Mouse (Mus musculus): ENCODE results near the gene Lctl. TPM values are rescaled to one million over a fixed set of nuclear protein-coding genes. Genes with fewer than 3 reads are reported as not detected.

Lctl gene
- total RNA-seq (2021): 1 to 10 TPM in 1 of 2 experiments, under 1 TPM in 1; 0.87 to 1.1 TPM
- long read RNA-seq, experiment 1, partial matches to known transcripts: 0 of 1 reads
- long read RNA-seq, experiment 1, other reads (novel, unspliced or antisense): 0 of 1 reads
- long read RNA-seq, experiment 2: 0 reads

DNA sequence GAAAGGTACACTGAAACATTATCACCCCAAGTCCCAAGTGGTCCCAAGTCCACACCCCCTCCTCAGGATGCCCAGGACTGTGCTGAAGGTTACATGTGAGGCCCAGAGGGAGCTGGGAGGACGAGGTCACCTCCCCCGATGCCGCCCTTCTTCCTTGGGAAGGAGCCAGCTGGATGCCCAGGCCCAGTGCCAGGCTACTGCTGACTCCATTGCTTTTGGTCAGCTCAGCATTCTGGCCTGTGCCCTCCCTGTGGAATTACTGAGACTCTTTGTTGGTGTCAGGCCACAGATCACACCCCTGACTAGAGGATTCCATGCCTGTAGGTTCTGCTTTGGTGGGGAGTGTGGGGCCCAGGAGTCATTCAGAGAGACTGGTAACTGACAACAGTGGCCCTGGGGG, at the start of gene Lctl:
TSS of gene Lctl (plus strand) at position 272 of the 400 bp plus-strand sequence.
- DNase-seq (ENCODE audit: low spot score in 2 of 2): no peak

GRCm38 (mm10) chr9:64067787-64068186, 49.2 kb upstream of the Lctl start:
- no peak for DNase-seq (ENCODE audit: low spot score in 2 of 2)

- no peak for DNase-seq (ENCODE audit: low spot score in 2 of 2)
Observed at GRCm38 (mm10) chr9:64068571-64068970, 48.4 kb upstream of the Lctl start.

DNA sequence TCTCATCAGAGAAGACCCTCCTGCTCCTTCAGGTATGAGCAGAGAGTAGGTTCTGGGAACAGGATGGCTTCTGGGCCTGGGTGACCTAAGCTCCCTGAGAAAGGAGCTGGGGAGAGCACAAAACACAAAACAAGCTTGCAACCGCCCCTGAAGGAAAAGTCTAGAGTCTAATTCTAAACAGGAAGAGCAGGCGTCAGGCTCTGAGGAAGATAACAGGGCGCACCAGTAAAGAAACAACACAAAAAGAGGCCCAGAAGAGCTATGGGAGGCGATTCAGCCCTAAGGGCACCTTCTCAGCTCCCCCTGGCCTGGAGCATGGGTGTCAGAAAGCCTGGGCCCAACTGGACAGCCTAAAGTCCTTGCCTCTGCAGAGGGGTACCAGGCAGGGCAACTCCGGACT, 47.8 kb upstream of the Lctl start:
- DNase-seq (ENCODE audit: low spot score in 2 of 2): no peak

- no peak for DNase-seq (ENCODE audit: low spot score in 2 of 2)
Observed at GRCm38 (mm10) chr9:64070674-64071073, 46.3 kb upstream of the Lctl start.

DNA sequence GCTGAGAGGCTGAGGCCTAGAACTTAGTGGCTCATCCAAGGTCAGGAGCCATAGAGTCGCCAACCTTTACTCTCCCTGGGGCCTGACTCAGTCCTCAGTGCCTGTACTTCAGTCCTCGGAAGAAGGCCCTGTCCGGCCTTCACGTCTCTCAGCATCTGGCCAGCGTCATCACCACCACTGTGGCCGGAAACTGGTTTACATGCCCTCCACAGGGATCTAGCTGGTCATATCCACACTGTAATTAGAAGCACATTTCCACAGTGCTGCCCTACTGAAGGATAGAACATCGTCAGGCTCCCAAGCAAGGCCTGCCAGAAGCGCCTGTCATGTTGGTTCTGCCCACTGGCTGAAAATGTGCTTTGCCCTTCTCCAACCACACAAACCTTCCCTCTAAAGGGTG, 42.1 kb upstream of the Lctl start:
- DNase-seq (ENCODE audit: low spot score in 2 of 2): no peak

GRCm38 (mm10) chr9:64076412-64076811, 40.5 kb upstream of the Lctl start:
- no peak for DNase-seq (ENCODE audit: low spot score in 2 of 2)

DNA sequence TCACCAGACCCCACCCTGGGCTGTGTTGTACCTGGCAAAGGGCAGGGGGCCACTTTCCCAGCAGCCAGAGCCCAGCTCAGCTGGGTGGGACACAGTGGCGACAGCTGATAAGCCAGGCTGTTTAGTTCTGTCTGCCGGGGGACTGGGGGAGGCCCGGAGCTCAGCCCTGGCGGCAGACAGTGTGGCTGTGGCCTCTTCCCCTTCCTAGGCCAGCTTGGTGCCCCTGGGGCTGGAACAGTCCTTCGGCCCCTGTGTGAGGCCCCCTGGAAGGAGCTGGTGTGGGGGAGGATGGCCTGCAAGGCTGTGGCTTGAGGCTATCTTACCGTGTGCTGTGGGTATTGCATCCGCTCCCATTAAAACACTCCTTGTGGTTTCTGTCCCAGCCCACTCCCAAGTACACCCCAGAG, 38.6 kb upstream of the Lctl start:
- DNase-seq (ENCODE audit: low spot score in 2 of 2): no peak

DNA sequence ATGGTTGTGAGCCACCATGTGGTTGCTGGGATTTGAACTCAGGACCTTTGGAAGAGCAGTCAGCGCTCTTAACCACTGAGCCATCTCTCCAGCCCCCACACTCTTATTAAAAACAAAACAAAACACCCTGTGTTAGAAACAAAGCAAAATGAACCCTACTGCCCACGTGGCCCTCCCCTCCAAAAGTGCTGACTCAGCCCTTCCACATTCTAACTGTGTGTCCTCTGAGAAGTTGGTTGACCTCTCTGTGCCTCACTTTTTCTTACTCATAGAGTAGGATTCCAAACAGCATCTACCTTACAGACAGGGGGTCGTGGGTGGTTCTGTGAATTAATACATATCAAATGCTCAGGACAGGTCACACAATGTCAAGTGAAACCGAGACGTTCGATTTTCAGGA, 37.0 kb upstream of the Lctl start:
- DNase-seq (ENCODE audit: low spot score in 2 of 2): no peak

DNA sequence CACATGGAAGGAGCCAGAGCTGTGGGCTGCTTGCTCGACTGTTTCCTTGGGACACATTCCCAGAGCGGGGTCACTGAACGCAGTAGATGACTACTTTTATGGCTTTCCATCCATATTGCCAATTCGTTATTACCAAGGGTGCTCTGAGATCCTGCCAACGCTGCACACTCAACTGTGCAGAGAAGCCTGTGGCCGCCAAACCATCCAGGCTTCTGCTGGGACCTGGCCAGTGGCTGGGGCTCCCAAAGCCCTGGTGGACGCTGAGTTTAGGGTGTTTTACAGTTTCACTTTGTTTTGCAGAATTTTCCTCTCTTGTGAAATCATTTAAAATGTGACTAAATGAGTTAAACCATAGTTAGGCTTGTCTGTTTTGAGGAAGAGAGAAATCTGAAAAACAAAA, 32.7 kb upstream of the Lctl start:
- DNase-seq (ENCODE audit: low spot score in 2 of 2): no peak

DNA sequence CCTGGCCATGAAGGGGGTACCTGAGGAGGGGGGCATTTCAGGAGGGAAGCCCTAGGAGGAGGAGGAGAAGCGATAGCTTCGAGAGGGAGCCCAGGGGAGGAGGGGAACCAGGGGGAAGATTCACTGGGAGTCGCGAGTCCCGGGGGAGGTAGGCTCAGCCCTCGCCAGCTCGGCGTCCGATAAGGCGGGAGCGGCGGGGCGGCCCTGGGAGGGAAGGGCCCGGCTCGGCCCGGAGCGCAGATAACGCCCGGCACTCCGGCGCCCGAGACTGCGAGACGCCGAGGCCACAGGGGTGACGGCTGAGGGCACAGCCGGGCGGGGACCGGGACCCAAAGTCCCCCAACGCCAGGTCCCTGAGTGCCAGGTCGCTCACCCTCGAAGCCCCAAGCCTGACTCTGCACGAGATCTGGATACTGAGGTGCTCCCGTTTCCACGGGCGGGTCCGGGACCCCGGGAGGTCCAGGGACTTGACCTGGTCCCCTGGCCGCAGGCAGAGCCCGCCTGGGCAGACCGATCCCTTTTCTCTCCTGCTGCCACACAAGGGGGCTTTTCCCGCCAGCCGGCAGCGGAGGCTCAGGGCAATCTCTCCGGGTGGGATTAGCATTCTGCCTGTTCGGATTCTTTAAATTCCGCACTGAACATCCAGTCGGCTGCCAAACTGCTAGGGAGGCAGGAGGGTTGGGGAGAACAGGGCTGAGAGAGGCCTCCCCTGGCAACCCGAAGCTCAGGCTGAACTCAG, 32.1 kb upstream of the Lctl start:
- DNase-seq (ENCODE audit: low spot score in 2 of 2): no peak

- no peak for DNase-seq (ENCODE audit: low spot score in 2 of 2)
Observed at GRCm38 (mm10) chr9:64085976-64086375, 31.0 kb upstream of the Lctl start.

DNA sequence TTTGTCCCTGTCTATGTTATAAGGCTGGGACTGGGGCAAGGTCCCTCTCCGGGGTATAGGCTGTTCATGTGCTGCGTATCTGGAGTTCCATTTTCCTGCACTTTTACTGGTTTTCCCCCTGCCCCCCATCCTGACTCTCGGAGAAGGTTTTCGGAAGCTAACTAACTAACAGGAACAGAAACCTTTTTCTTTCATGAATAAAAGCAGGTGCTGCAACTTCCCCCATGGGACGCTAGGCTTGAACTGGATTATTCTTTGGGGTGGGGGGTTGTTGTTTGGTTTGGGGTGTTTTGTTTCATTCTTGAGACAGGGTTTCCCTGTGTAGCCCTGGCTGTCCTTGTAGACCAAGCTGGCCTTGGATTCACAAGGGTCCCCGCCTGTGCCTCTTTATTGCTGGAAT, 30.4 kb upstream of the Lctl start:
- no peak for DNase-seq (ENCODE audit: low spot score in 2 of 2)

- peak; percentile 32 to 71 for DNase-seq (ENCODE audit: low spot score in 2 of 2)
Observed at GRCm38 (mm10) chr9:64087461-64088235, 29.3 kb upstream of the Lctl start.

DNA sequence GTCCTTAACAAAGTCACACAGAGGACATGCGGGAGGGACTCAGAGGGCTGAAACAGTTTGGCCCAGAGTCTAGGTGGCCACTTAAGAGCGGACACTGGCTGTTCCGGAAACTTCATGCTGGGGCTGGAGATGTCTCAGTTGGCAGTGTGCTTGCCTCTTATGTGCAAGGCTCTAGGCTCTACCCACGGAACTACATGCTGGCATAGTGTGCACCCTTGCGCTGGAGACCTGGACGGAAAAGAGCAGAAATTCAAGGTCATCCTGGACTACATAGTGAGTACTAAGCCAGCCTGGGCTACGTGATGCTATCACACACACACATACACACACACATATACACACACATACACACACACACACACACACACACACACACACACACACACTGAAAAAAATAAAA, 28.6 kb upstream of the Lctl start:
- DNase-seq (ENCODE audit: low spot score in 2 of 2): no peak

DNA sequence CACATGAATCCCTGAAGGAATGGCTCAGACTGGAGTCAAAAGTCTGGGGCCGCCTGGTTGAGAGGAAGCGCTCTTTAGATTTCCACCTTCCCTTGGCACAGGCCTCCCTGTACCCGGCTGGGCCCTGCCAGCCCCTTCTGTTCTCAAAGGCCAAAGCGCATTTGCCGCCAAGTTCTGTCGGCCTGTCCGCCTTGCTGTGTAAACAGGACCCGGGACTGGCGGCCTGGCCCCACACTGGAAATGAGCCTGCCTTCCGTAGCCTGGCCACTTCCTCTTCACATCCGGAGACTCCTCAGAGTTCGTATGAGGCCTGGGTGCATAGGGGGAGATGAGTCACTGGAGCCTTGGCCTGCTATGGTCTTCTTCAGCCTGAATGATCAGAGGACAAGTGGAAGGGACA, 27.9 kb upstream of the Lctl start:
- DNase-seq (ENCODE audit: low spot score in 2 of 2): no peak

DNA sequence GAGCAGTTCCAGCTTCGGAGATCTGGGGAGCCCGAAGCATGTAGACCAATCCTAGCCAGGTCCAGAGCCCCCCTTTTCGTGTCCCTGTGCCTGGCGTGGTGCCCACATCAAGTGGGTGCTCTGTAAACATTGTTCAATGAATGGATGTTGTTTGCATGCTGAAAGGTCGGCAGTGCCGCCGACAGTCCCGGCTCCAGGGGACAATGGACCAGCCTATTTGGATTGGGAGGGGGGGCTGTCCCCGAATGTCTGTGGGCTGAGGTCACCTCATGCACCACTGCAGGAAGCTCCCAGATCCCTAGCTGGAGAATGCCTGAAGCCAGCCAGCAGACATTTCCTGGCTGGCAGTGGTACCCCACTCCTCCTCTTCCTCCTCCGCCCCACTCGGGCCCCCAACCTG, 22.9 kb upstream of the Lctl start:
- no peak for DNase-seq (ENCODE audit: low spot score in 2 of 2)

- no peak for DNase-seq (ENCODE audit: low spot score in 2 of 2)
Observed at GRCm38 (mm10) chr9:64098282-64098681, 18.7 kb upstream of the Lctl start.

- peak; percentile 50 to 53 for DNase-seq (ENCODE audit: low spot score in 2 of 2)
Observed at GRCm38 (mm10) chr9:64100442-64100841, 16.5 kb upstream of the Lctl start.

DNA sequence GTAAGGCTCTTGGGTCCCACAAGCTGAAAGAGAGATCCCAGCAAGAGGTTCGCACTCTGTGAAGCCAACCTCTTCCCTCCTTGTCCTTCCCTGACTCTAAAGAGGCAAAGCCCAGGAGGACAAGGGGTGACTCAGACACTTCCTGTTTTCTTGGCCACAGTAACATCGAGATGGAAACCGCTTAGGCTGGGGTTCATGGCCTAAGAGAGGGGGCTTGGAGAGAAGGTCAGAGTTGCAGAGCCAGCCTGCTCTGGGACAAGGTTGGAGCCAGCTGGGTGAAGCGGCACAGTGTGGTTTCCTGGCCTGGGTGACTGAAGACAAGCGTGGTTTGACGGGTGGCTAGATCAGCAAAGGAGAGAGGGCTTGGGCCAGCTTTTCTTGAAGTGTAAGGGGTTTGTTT, 11.6 kb upstream of the Lctl start:
- no peak for DNase-seq (ENCODE audit: low spot score in 2 of 2)

DNA sequence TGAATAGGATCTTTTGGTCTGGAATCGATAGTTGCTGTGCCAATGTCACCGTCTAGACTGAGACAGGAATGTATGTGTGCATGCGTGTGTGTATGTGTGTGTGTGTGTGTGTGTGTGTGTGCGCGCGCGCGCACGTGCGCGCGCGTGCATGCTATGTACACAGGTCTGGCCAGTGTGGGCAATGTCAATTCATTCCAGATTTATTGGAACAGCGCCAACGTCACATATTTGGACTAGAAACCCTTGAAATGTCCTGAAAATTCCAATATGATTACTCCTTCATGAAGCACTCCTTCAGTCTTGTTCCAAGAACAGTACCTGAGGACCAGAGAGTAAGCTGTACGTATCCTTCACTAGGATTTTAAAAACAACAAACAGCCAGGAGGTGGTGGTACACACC, 6.4 kb upstream of the Lctl start:
- no peak for DNase-seq (ENCODE audit: low spot score in 2 of 2)

GRCm38 (mm10) chr9:64114646-64115045, 2.3 kb upstream of the Lctl start:
- no peak for DNase-seq (ENCODE audit: low spot score in 2 of 2)

GRCm38 (mm10) chr9:64115756-64116155, 1.2 kb upstream of the Lctl start:
- no peak for DNase-seq (ENCODE audit: low spot score in 2 of 2)
